Mouse (Mus musculus): ENCODE results near the gene Cd300e. TPM values are rescaled to one million over a fixed set of nuclear protein-coding genes. Genes with fewer than 3 reads are reported as not detected.

The Cd300e gene
- polyA plus RNA-seq, 1 experiment from 2014 or later = 0.10 TPM

GRCm38 (mm10) chr11:115080886-115081285, 18.9 kb upstream of the Cd300e start:
- Histone ChIP-seq H3K27me3 (peaks cover 23% of the 10 kb centered on the region), H3K9me3 (no peaks in the 10 kb centered on the region), H3K4me1 (no peaks in the 10 kb centered on the region), H3K9ac (no peak overlapping the region), H3K36me3 (no peaks in the 10 kb centered on the region), H3K4me2 (replicated peaks) (no peak overlapping the region), H3K4me3 (no peak overlapping the region), H3K27ac (no peak overlapping the region)
- 35% methylated on average over 13 of the region's 13 CpGs for WGBS
- no peak for ATAC-seq (ENCODE audit: insufficient number of reproducible peaks, insufficient read depth, low FRiP score, low TSS enrichment)

GRCm38 (mm10) chr11:115078680-115079079, 16.7 kb upstream of the Cd300e start:
- ATAC-seq (ENCODE audit: insufficient number of reproducible peaks, insufficient read depth, low FRiP score, low TSS enrichment) = no peak
- WGBS = 83% methylated on average over 5 of the region's 5 CpGs
- no peak overlapping the region for H3K9ac ChIP-seq
- no peaks in the 10 kb centered on the region for H3K36me3 ChIP-seq
- H3K4me3 ChIP-seq = no peak overlapping the region
- H3K27me3 ChIP-seq = peaks cover 2% of the 10 kb centered on the region
- H3K4me2 ChIP-seq (replicated peaks) = no peak overlapping the region
- H3K9me3 ChIP-seq = no peaks in the 10 kb centered on the region
- H3K4me1 ChIP-seq = no peaks in the 10 kb centered on the region
- H3K27ac ChIP-seq = no peak overlapping the region

- H3K9ac ChIP-seq = no peak overlapping the region
- H3K27ac ChIP-seq = no peak overlapping the region
- H3K4me3 ChIP-seq = no peak overlapping the region
- no peaks in the 10 kb centered on the region for H3K27me3 ChIP-seq
- H3K36me3 ChIP-seq = no peaks in the 10 kb centered on the region
- no peaks in the 10 kb centered on the region for H3K9me3 ChIP-seq
- no peaks in the 10 kb centered on the region for H3K4me1 ChIP-seq
- no peak for ATAC-seq (ENCODE audit: insufficient number of reproducible peaks, insufficient read depth, low FRiP score, low TSS enrichment)
- no peak overlapping the region for H3K4me2 ChIP-seq (replicated peaks)
- WGBS = 79% methylated on average over 1 of the region's 1 CpGs
Measured at GRCm38 (mm10) chr11:115077436-115077835, 15.5 kb upstream of the Cd300e start.

- WGBS = 70% methylated on average over 5 of the region's 5 CpGs
- Histone ChIP-seq H3K36me3 (no peaks in the 10 kb centered on the region), H3K9ac (no peak overlapping the region), H3K9me3 (no peaks in the 10 kb centered on the region), H3K4me3 (no peak overlapping the region), H3K27me3 (0 out of 2 replicates have a peak, but pooled peaks cover 2% of the 10 kb centered on the region), H3K4me1 (peaks cover 11% of the 10 kb centered on the region; the same call in 1 of the 2 replicates), H3K4me2 (replicated peaks) (no peak overlapping the region), H3K27ac (no peak overlapping the region)
- no peak for ATAC-seq (ENCODE audit: insufficient number of reproducible peaks, insufficient read depth, low FRiP score, low TSS enrichment)
Measured at GRCm38 (mm10) chr11:115075859-115076258, 13.9 kb upstream of the Cd300e start.

GRCm38 (mm10) chr11:115075407-115075806, 13.4 kb upstream of the Cd300e start:
- no peak overlapping the region for H3K4me3 ChIP-seq
- H3K9ac ChIP-seq = no peak overlapping the region
- H3K9me3 ChIP-seq = no peaks in the 10 kb centered on the region
- ATAC-seq (ENCODE audit: insufficient number of reproducible peaks, insufficient read depth, low FRiP score, low TSS enrichment) = no peak
- WGBS = 77% methylated on average over 7 of the region's 7 CpGs
- no peak overlapping the region for H3K4me2 ChIP-seq (replicated peaks)
- H3K27me3 ChIP-seq = 0 out of 2 replicates have a peak, but pooled peaks cover 2% of the 10 kb centered on the region
- peaks cover 11% of the 10 kb centered on the region; the same call in 1 of the 2 replicates for H3K4me1 ChIP-seq
- H3K36me3 ChIP-seq = no peaks in the 10 kb centered on the region
- H3K27ac ChIP-seq = no peak overlapping the region

GRCm38 (mm10) chr11:115073002-115073401, 11.0 kb upstream of the Cd300e start:
- no peak overlapping the region for H3K4me3 ChIP-seq
- no peaks in the 10 kb centered on the region for H3K9me3 ChIP-seq
- H3K27ac ChIP-seq = no peak overlapping the region
- H3K9ac ChIP-seq = no peak overlapping the region
- no peaks in the 10 kb centered on the region for H3K36me3 ChIP-seq
- WGBS = 55% methylated on average over 5 of the region's 5 CpGs
- H3K4me1 ChIP-seq = peaks cover 11% of the 10 kb centered on the region; the same call in 1 of the 2 replicates
- 0 out of 2 replicates have a peak, but pooled peaks cover 2% of the 10 kb centered on the region for H3K27me3 ChIP-seq
- no peak overlapping the region for H3K4me2 ChIP-seq (replicated peaks)
- ATAC-seq (ENCODE audit: insufficient number of reproducible peaks, insufficient read depth, low FRiP score, low TSS enrichment) = no peak

GRCm38 (mm10) chr11:115071631-115072294, 9.8 kb upstream of the Cd300e start:
- H3K4me2 ChIP-seq (replicated peaks) = peak overlapping the region; percentile 26
- H3K9ac ChIP-seq = peak overlapping the region; percentile 25; the same call in 1 of the 2 replicates
- H3K27ac ChIP-seq = no peak overlapping the region
- no peaks in the 10 kb centered on the region for H3K9me3 ChIP-seq
- WGBS = 17% methylated on average over 13 of the region's 14 CpGs
- peaks cover 11% of the 10 kb centered on the region; the same call in 1 of the 2 replicates for H3K4me1 ChIP-seq
- H3K36me3 ChIP-seq = no peaks in the 10 kb centered on the region
- H3K4me3 ChIP-seq = no peak overlapping the region
- no peak for ATAC-seq (ENCODE audit: insufficient number of reproducible peaks, insufficient read depth, low FRiP score, low TSS enrichment)
- 0 out of 2 replicates have a peak, but pooled peaks cover 2% of the 10 kb centered on the region for H3K27me3 ChIP-seq

- no peaks in the 10 kb centered on the region for H3K36me3 ChIP-seq
- no peak overlapping the region for H3K4me3 ChIP-seq
- H3K27ac ChIP-seq = no peak overlapping the region
- peak overlapping the region; percentile 26 for H3K4me2 ChIP-seq (replicated peaks)
- no peak for ATAC-seq (ENCODE audit: insufficient number of reproducible peaks, insufficient read depth, low FRiP score, low TSS enrichment)
- H3K9me3 ChIP-seq = no peaks in the 10 kb centered on the region
- peaks cover 11% of the 10 kb centered on the region; the same call in 1 of the 2 replicates for H3K4me1 ChIP-seq
- WGBS = 9% methylated on average over 9 of the region's 9 CpGs
- no peak overlapping the region for H3K9ac ChIP-seq
- H3K27me3 ChIP-seq = 0 out of 2 replicates have a peak, but pooled peaks cover 5% of the 10 kb centered on the region
Measured at GRCm38 (mm10) chr11:115071015-115071551, 9.1 kb upstream of the Cd300e start.

- no peaks in the 10 kb centered on the region for H3K36me3 ChIP-seq
- no peak overlapping the region for H3K9ac ChIP-seq
- no peaks in the 10 kb centered on the region for H3K9me3 ChIP-seq
- H3K27me3 ChIP-seq = 0 out of 2 replicates have a peak, but pooled peaks cover 6% of the 10 kb centered on the region
- 62% methylated on average over 6 of the region's 6 CpGs for WGBS
- peaks cover 10% of the 10 kb centered on the region; the same call in 1 of the 2 replicates for H3K4me1 ChIP-seq
- H3K27ac ChIP-seq = no peak overlapping the region
- no peak overlapping the region for H3K4me3 ChIP-seq
- no peak overlapping the region for H3K4me2 ChIP-seq (replicated peaks)
- no peak for ATAC-seq (ENCODE audit: insufficient number of reproducible peaks, insufficient read depth, low FRiP score, low TSS enrichment)
Measured at GRCm38 (mm10) chr11:115066768-115067167, 4.8 kb upstream of the Cd300e start.

- Histone ChIP-seq H3K4me2 (replicated peaks) (no peak overlapping the region), H3K27ac (no peak overlapping the region), H3K4me1 (0 out of 2 replicates have a peak, but pooled peaks cover 2% of the 10 kb centered on the region), H3K36me3 (no peaks in the 10 kb centered on the region), H3K27me3 (no peaks in the 10 kb centered on the region), H3K9ac (no peak overlapping the region), H3K9me3 (no peaks in the 10 kb centered on the region), H3K4me3 (no peak overlapping the region)
- no peak for ATAC-seq (ENCODE audit: insufficient number of reproducible peaks, insufficient read depth, low FRiP score, low TSS enrichment)
- WGBS = 80% methylated on average over 2 of the region's 2 CpGs
Measured at GRCm38 (mm10) chr11:115059797-115060196, 2.2 kb downstream of the Cd300e start.

- WGBS = 65% methylated on average over 4 of the region's 4 CpGs
- ATAC-seq (ENCODE audit: insufficient number of reproducible peaks, insufficient read depth, low FRiP score, low TSS enrichment) = no peak
- no peak overlapping the region for H3K4me3 ChIP-seq
- 0 out of 2 replicates have a peak, but pooled peaks cover 2% of the 10 kb centered on the region for H3K4me1 ChIP-seq
- no peaks in the 10 kb centered on the region for H3K27me3 ChIP-seq
- H3K9ac ChIP-seq = no peak overlapping the region
- H3K27ac ChIP-seq = no peak overlapping the region
- H3K4me2 ChIP-seq (replicated peaks) = no peak overlapping the region
- no peaks in the 10 kb centered on the region for H3K9me3 ChIP-seq
- no peaks in the 10 kb centered on the region for H3K36me3 ChIP-seq
Measured at GRCm38 (mm10) chr11:115058701-115059100, 3.3 kb downstream of the Cd300e start.

- no peak overlapping the region for H3K4me2 ChIP-seq (replicated peaks)
- H3K27me3 ChIP-seq = no peaks in the 10 kb centered on the region
- no peaks in the 10 kb centered on the region for H3K36me3 ChIP-seq
- H3K27ac ChIP-seq = no peak overlapping the region
- ATAC-seq (ENCODE audit: insufficient number of reproducible peaks, insufficient read depth, low FRiP score, low TSS enrichment) = no peak
- H3K9me3 ChIP-seq = no peaks in the 10 kb centered on the region
- H3K9ac ChIP-seq = no peak overlapping the region
- no peaks in the 10 kb centered on the region for H3K4me1 ChIP-seq
- H3K4me3 ChIP-seq = no peak overlapping the region
Measured at GRCm38 (mm10) chr11:115054537-115054936, 7.4 kb downstream of the Cd300e start.
